Mouse (Mus musculus): ENCODE results near the gene Stk24. TPM values are rescaled to one million over a fixed set of nuclear protein-coding genes. Genes with fewer than 3 reads are reported as not detected.

The Stk24 gene
- total RNA-seq (2021) (10 to 100 TPM; 70.2 to 75.6 TPM), polyA plus RNA-seq (2012; rRNA removed) (21.4 and 38.8 TPM in 2 replicates)
- long read RNA-seq, transcript Stk24-201 (11 exons, 2,676 nt), result major isoform, 23 of 44 reads
- long read RNA-seq, partial matches to known transcripts, result 3 of 44 reads
- long read RNA-seq, other reads (novel, unspliced or antisense), result 18 of 44 reads

DNA sequence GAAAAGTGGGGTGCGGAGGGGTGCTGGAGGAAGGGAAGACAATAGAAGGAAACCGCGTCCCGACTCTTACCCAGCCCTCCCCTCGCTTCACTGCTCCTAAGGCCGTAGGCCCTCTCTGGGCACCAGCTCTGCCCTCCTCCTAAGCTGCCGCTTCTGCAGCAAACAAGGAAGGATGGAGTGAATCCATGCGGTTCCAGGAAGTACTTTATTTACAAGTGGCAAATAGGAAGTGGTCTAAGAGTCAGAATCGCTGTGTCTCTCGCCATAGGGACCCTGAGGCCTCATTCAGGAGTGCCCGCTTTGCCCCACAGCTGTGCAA is at the start of gene Stk24:
Stk24 (minus strand) TSS at position 185 of the 319 bp plus-strand sequence.
- 9% methylated on average over 11 of the region's 11 CpGs for WGBS
- Histone ChIP-seq H3K36me3 (ENCODE audit: control insufficient read depth, insufficient read depth, low read length) (peaks cover 6% of the 10 kb centered on the region), H3K4me1 (ENCODE audit: control insufficient read depth, insufficient read depth, low read length) (peaks cover 6% of the 10 kb centered on the region)

DNA sequence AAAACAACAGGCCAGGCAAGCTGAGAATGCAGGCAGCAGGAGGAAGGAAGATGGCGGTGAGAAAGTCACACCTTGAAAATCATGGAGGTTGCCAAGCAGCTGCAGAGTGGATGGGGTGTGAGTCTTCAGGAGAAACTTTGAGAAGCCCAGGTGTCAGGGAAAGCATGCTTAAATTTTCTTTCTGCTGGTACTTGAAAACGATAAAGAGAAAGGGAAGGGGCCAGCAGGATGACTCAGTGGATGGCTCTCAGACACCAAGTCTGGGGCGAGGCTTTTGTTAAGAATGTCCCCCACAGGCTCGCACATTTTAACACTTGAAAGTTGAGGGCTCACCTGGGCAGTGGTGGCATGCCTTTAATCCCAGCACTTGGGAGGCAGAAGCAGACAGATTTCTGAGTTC is 48.3 kb upstream of the Stk24 start:
- TF ChIP-seq EP300 (IDR thresholded peaks at IDR 0.05; ENCODE audit: insufficient read depth, low read depth, low read length) (no peak), POLR2A (IDR thresholded peaks at IDR 0.05; ENCODE audit: insufficient read depth, low read depth, low read length) (no peak), CTCF (IDR thresholded peaks at IDR 0.05) (no peak)
- no peaks in the 10 kb centered on the region for H3K27me3 ChIP-seq (ENCODE audit: control insufficient read depth, insufficient read depth, low read length)
- 91% methylated on average over 4 of the region's 4 CpGs for WGBS
- H3K36me3 ChIP-seq (ENCODE audit: control insufficient read depth, insufficient read depth, low read length), result no peaks in the 10 kb centered on the region; the same call in 1 of the 2 replicates
- H3K79me2 ChIP-seq (replicated peaks; ENCODE audit: control insufficient read depth, insufficient read depth, low read length), result no peaks in the 10 kb centered on the region
- no peak overlapping the region for H3K9ac ChIP-seq (ENCODE audit: low read depth, low read length)
- H3K4me3 ChIP-seq, result no peak overlapping the region
- peaks cover 4% of the 10 kb centered on the region for H3K4me1 ChIP-seq (ENCODE audit: control insufficient read depth, insufficient read depth, low read length)
- no peak overlapping the region for H3K27ac ChIP-seq
- DNase-seq, result no peak
- intact Hi-C loops (cut with DNase I), result no loop called here

More for the DNA sequence above, at the start of gene Stk24:
- Histone ChIP-seq H3K27me3 (ENCODE audit: control insufficient read depth, insufficient read depth, low read length) (no peaks in the 10 kb centered on the region), H3K9ac (ENCODE audit: low read depth, low read length) (peak within 1 kb of the TSS; percentile 97), H3K27ac (peak within 1 kb of the TSS; percentile 97), H3K4me3 (peak within 1 kb of the TSS; percentile 98), H3K79me2 (replicated peaks; ENCODE audit: control insufficient read depth, insufficient read depth, low read length) (peaks cover 4% of the 10 kb centered on the region)
- DNase-seq, result no peak
- intact Hi-C loops (cut with DNase I), result loop anchor here (1.0 to 5.0 kb wide), 6 partner anchors 19 to 467 kb away; partner anchors contain the start of gene Ipo5
- TF ChIP-seq EP300 (IDR thresholded peaks at IDR 0.05; ENCODE audit: insufficient read depth, low read depth, low read length) (no peak), CTCF (IDR thresholded peaks at IDR 0.05) (no peak), POLR2A (IDR thresholded peaks at IDR 0.05; ENCODE audit: insufficient read depth, low read depth, low read length) (no peak)

DNA sequence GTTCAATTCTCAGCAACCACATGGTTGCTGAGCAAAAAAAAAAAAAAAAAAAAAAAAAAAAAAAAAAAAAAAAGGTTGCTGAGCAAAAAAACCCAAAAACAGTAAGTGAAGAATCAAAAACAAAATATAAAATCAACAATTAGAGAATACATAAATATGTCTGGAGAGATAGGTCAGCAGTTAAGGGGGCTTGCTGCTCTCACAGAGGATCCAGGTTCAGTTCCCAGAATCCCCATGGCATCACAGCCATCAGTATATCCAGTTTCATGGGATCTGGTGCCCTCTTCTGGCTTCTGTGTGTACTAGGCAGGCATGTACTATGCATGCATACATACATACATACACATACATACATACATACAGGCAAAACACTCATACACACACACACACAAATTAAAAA is 46.9 kb upstream of the Stk24 start:
- Histone ChIP-seq H3K27me3 (ENCODE audit: control insufficient read depth, insufficient read depth, low read length) (no peaks in the 10 kb centered on the region), H3K36me3 (ENCODE audit: control insufficient read depth, insufficient read depth, low read length) (peaks cover 8% of the 10 kb centered on the region), H3K27ac (no peak overlapping the region), H3K4me3 (no peak overlapping the region), H3K9ac (ENCODE audit: low read depth, low read length) (no peak overlapping the region), H3K4me1 (ENCODE audit: control insufficient read depth, insufficient read depth, low read length) (peaks cover 13% of the 10 kb centered on the region), H3K79me2 (replicated peaks; ENCODE audit: control insufficient read depth, insufficient read depth, low read length) (no peaks in the 10 kb centered on the region)
- no peak for DNase-seq
- TF ChIP-seq CTCF (IDR thresholded peaks at IDR 0.05) (peak; percentile 74), EP300 (IDR thresholded peaks at IDR 0.05; ENCODE audit: insufficient read depth, low read depth, low read length) (no peak)
- intact Hi-C loops (cut with DNase I), result no loop called here

DNA sequence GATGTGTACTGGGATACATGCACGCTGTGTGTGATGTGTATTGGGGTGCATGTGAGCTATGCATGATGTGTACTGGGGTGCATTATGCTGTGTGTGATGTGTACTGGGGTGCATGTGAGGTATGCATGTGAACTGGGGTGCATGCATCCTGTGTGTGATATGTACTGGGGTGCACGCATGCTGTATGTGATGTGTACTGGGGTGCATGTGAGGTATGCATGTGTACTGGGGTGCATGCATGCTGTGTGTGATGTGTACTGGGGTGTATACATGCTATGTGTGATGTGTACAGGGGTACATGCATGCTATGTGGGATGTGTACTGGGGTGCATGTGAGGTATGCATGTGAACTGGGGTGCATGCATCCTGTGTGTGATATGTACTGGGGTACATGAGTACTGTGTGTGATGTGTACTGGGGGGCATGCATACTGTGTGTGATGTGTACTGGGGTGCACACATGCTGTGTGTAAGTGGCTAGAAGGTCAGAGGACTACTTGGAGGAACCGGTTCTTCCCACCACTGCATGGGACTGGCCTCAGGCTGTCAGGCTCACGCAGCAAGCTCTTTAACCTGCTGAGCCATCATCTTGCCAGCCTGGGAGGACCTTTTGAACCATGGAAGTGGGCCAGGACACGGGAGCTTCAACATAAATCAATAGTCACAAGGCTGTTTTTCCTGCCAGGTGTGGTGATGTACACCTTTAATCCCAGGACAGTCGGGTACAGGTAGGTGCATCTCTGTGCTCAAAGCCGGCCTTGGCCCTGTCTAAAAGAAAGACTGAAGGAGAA is 45.4 kb upstream of the Stk24 start:
- Histone ChIP-seq H3K9ac (ENCODE audit: low read depth, low read length) (no peak overlapping the region), H3K4me3 (no peak overlapping the region), H3K27ac (no peak overlapping the region), H3K27me3 (ENCODE audit: control insufficient read depth, insufficient read depth, low read length) (no peaks in the 10 kb centered on the region), H3K79me2 (replicated peaks; ENCODE audit: control insufficient read depth, insufficient read depth, low read length) (no peaks in the 10 kb centered on the region), H3K4me1 (ENCODE audit: control insufficient read depth, insufficient read depth, low read length) (peaks cover 13% of the 10 kb centered on the region), H3K36me3 (ENCODE audit: control insufficient read depth, insufficient read depth, low read length) (peaks cover 11% of the 10 kb centered on the region)
- no peak for DNase-seq
- TF ChIP-seq EP300 (IDR thresholded peaks at IDR 0.05; ENCODE audit: insufficient read depth, low read depth, low read length) (no peak), CTCF (IDR thresholded peaks at IDR 0.05) (no peak), POLR2A (IDR thresholded peaks at IDR 0.05; ENCODE audit: insufficient read depth, low read depth, low read length) (no peak)
- WGBS, result 85% methylated on average over 7 of the region's 7 CpGs
- intact Hi-C loops (cut with DNase I), result no loop called here

DNA sequence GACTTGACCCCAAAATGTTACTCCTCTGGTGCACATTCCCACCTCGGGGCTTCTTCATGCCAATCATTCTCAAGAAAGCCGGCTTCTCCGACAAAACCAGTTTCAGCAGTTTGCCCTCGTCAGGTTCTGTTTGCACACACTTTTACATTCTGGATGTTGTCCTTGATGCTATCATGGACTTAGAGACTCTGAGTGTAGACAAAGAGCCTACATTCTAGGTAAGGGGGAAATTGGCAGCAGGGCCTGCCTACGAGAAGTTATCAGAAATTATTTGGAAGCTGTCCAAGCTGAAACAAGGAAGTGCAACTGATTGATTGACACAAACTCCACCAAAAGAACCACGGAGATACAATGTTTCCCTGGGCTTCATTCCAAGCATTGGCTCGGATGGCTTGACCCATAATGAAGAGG is 43.5 kb upstream of the Stk24 start:
- Histone ChIP-seq H3K36me3 (ENCODE audit: control insufficient read depth, insufficient read depth, low read length) (peaks cover 11% of the 10 kb centered on the region), H3K27ac (peak overlapping the region; percentile 94), H3K4me1 (ENCODE audit: control insufficient read depth, insufficient read depth, low read length) (peaks cover 13% of the 10 kb centered on the region), H3K79me2 (replicated peaks; ENCODE audit: control insufficient read depth, insufficient read depth, low read length) (no peaks in the 10 kb centered on the region), H3K4me3 (no peak overlapping the region), H3K9ac (ENCODE audit: low read depth, low read length) (peak overlapping the region; percentile 52; the same call in 1 of the 2 replicates), H3K27me3 (ENCODE audit: control insufficient read depth, insufficient read depth, low read length) (no peaks in the 10 kb centered on the region)
- DNase-seq, result peak; percentile 57 to 58
- 7% methylated on average over 7 of the region's 7 CpGs for WGBS
- intact Hi-C loops (cut with DNase I), result loop anchor here (1.0 kb wide), 1 partner anchor 44 kb away; no protein-coding TSS in a partner anchor
- TF ChIP-seq CTCF (IDR thresholded peaks at IDR 0.05) (no peak), POLR2A (IDR thresholded peaks at IDR 0.05; ENCODE audit: insufficient read depth, low read depth, low read length) (no peak), EP300 (IDR thresholded peaks at IDR 0.05; ENCODE audit: insufficient read depth, low read depth, low read length) (no peak)
